Mouse (Mus musculus) kidney, embryonic 16.5 days (tissue): Measurements from ENCODE around the gene Lrrn2. TPM values are rescaled to one million over a fixed set of nuclear protein-coding genes. Genes with fewer than 3 reads are reported as not detected.
A peak's percentile ranks its signal among the peaks of the same experiment; 100 is the strongest.

Experiments
- ATAC-seq: fragments of 200-750 bp; cut with Nextera tagmentation; 2 replicates; pipeline ENCODE4 v1.8.0; 2017; ENCODE audit warnings: moderate TSS enrichment; ENCODE audit not compliant: low FRiP score, low TSS enrichment
- H3K27ac ChIP-seq: fragments of 300-500 bp; sonication (generic); 2 replicates; pipeline ENCODE4 v1.5.1; 2014; ENCODE audit warnings: low read length
- H3K27me3 ChIP-seq: fragments of 300-500 bp; sonication (generic); 2 replicates; pipeline ENCODE4 v1.6.1; 2014; ENCODE audit warnings: low read length, control low read depth, mixed read lengths; ENCODE audit not compliant: insufficient read depth
- H3K36me3 ChIP-seq: fragments of 300-500 bp; sonication (generic); 2 replicates; pipeline ENCODE4 v1.6.1; 2014; ENCODE audit warnings: low read length, control low read depth, mixed read lengths; ENCODE audit not compliant: insufficient read depth
- H3K4me1 ChIP-seq: fragments of 300-500 bp; sonication (generic); 2 replicates; pipeline ENCODE4 v1.6.1; 2014; ENCODE audit warnings: low read length, control low read depth, mixed read lengths; ENCODE audit not compliant: insufficient read depth
- H3K4me2 ChIP-seq: fragments of 300-500 bp; sonication (generic); replicated peaks from 2 replicates; pipeline ENCODE4 v1.6.1; 2014; ENCODE audit warnings: low read depth, low read length
- H3K4me3 ChIP-seq: fragments of 300-500 bp; sonication (generic); 2 replicates; pipeline ENCODE4 v1.5.1; 2014; ENCODE audit warnings: mild to moderate bottlenecking, low read length
- H3K9ac ChIP-seq: fragments of 300-500 bp; sonication (generic); replicated peaks from 2 replicates; pipeline ENCODE4 v1.6.1; 2014; ENCODE audit warnings: low read length
- H3K9me3 ChIP-seq: fragments of 300-500 bp; sonication (generic); 2 replicates; pipeline ENCODE4 v1.6.1; 2016; ENCODE audit warnings: low read length, control low read depth
- WGBS: fragments of 180-500 bp; shearing (Covaris S2); extraction: QIAGEN DNeasy Blood & Tissue Kit; methylation state at CpG from one replicate; pipeline ENCODE4 v1.1.7; 2014; 5-methylcytosine and 5-hydroxymethylcytosine counted together
- polyA plus RNA-seq: library from polyadenylated mRNA; unstranded; fragments of >200 nt; fragmentation: Nextera tagmentation; extraction: Ambion mirVana; gene quantifications from 2 replicates; pipeline ENCODE4 v1.2.1, GENCODE M21; 2015

Gene Lrrn2
- polyA plus RNA-seq, 1 experiment from 2014 or later: 5.2 TPM

- Histone ChIP-seq H3K4me3 (no peak overlapping the region), H3K27ac (no peak overlapping the region), H3K4me2 (peak overlapping the region; percentile 31; the same call in 1 of the 2 replicates), H3K4me1 (peaks cover 14% of the 10 kb centered on the region), H3K9me3 (no peaks in the 10 kb centered on the region), H3K36me3 (no peaks in the 10 kb centered on the region), H3K9ac (0 out of 2 replicates have a peak overlapping the region, but pooled peaks have one; percentile 6), H3K27me3 (no peaks in the 10 kb centered on the region)
- 0 out of 2 replicates have a peak, but pooled peaks have one; percentile 31 for ATAC-seq
- 11% methylated on average over 13 of the region's 13 CpGs for WGBS
These were observed 41.0 kb downstream of the Lrrn2 start for GRCm38 (mm10) chr1:132921071-132921470.

GRCm38 (mm10) chr1:132922257-132922656 lies 42.2 kb downstream of the Lrrn2 start:
- ATAC-seq: no peak
- Histone ChIP-seq H3K4me3 (no peak overlapping the region), H3K36me3 (no peaks in the 10 kb centered on the region), H3K27me3 (no peaks in the 10 kb centered on the region), H3K9ac (no peak overlapping the region), H3K4me1 (peaks cover 14% of the 10 kb centered on the region), H3K4me2 (no peak overlapping the region), H3K27ac (no peak overlapping the region), H3K9me3 (no peaks in the 10 kb centered on the region)
- 90% methylated on average over 9 of the region's 9 CpGs for WGBS

GRCm38 (mm10) chr1:132925270-132925669 lies 45.2 kb downstream of the Lrrn2 start:
- Histone ChIP-seq H3K27me3 (no peaks in the 10 kb centered on the region), H3K9ac (no peak overlapping the region), H3K4me1 (peaks cover 10% of the 10 kb centered on the region), H3K4me2 (no peak overlapping the region), H3K4me3 (no peak overlapping the region), H3K27ac (no peak overlapping the region), H3K36me3 (no peaks in the 10 kb centered on the region), H3K9me3 (no peaks in the 10 kb centered on the region)
- WGBS: 83% methylated on average over 7 of the region's 7 CpGs
- no peak for ATAC-seq

- 0 out of 2 replicates have a peak, but pooled peaks have one; percentile 39 for ATAC-seq
- no peaks in the 10 kb centered on the region for H3K27me3 ChIP-seq
- H3K27ac ChIP-seq: no peak overlapping the region
- H3K4me2 ChIP-seq: no peak overlapping the region
- no peaks in the 10 kb centered on the region for H3K36me3 ChIP-seq
- no peaks in the 10 kb centered on the region for H3K9me3 ChIP-seq
- 29% methylated on average over 19 of the region's 19 CpGs for WGBS
- no peak overlapping the region for H3K9ac ChIP-seq
- H3K4me1 ChIP-seq: 0 out of 2 replicates have a peak, but pooled peaks cover 3% of the 10 kb centered on the region
- H3K4me3 ChIP-seq: no peak overlapping the region
These were observed 48.2 kb downstream of the Lrrn2 start for GRCm38 (mm10) chr1:132928032-132928906.

- 0 out of 2 replicates have a peak, but pooled peaks have one; percentile 23 for ATAC-seq
These were observed 48.8 kb downstream of the Lrrn2 start for GRCm38 (mm10) chr1:132928907-132929250.

GRCm38 (mm10) chr1:132930291-132930690 lies 50.2 kb downstream of the Lrrn2 start:
- Histone ChIP-seq H3K4me3 (no peak overlapping the region), H3K4me2 (no peak overlapping the region), H3K4me1 (0 out of 2 replicates have a peak, but pooled peaks cover 3% of the 10 kb centered on the region), H3K36me3 (no peaks in the 10 kb centered on the region), H3K9ac (no peak overlapping the region), H3K27ac (no peak overlapping the region), H3K27me3 (no peaks in the 10 kb centered on the region), H3K9me3 (no peaks in the 10 kb centered on the region)
- 63% methylated on average over 4 of the region's 4 CpGs for WGBS
- ATAC-seq: no peak

More at GRCm38 (mm10) chr1:132928907-132929250, 48.8 kb downstream of the Lrrn2 start:
- Histone ChIP-seq H3K4me3 (no peak overlapping the region), H3K27ac (no peak overlapping the region), H3K36me3 (no peaks in the 10 kb centered on the region), H3K4me1 (0 out of 2 replicates have a peak, but pooled peaks cover 3% of the 10 kb centered on the region), H3K4me2 (no peak overlapping the region), H3K27me3 (no peaks in the 10 kb centered on the region), H3K9me3 (no peaks in the 10 kb centered on the region), H3K9ac (no peak overlapping the region)
- WGBS: 56% methylated on average over 3 of the region's 3 CpGs

- 75% methylated on average over 2 of the region's 2 CpGs for WGBS
- ATAC-seq: no peak
- no peak overlapping the region for H3K4me3 ChIP-seq
These were observed 52.3 kb downstream of the Lrrn2 start for GRCm38 (mm10) chr1:132932421-132932820.

GRCm38 (mm10) chr1:132934856-132935255 lies 54.8 kb downstream of the Lrrn2 start:
- ATAC-seq: peak; percentile 67; the same call in 1 of the 2 replicates
- no peaks in the 10 kb centered on the region for H3K9me3 ChIP-seq
- H3K36me3 ChIP-seq: no peaks in the 10 kb centered on the region
- no peak overlapping the region for H3K4me3 ChIP-seq
- WGBS: 30% methylated on average over 7 of the region's 7 CpGs
- no peaks in the 10 kb centered on the region for H3K4me1 ChIP-seq
- H3K9ac ChIP-seq: no peak overlapping the region
- no peak overlapping the region for H3K27ac ChIP-seq
- no peaks in the 10 kb centered on the region for H3K27me3 ChIP-seq
- H3K4me2 ChIP-seq: no peak overlapping the region

More at GRCm38 (mm10) chr1:132932421-132932820, 52.3 kb downstream of the Lrrn2 start:
- Histone ChIP-seq H3K27me3 (no peaks in the 10 kb centered on the region), H3K9ac (no peak overlapping the region), H3K36me3 (no peaks in the 10 kb centered on the region), H3K4me1 (0 out of 2 replicates have a peak, but pooled peaks cover 3% of the 10 kb centered on the region), H3K27ac (no peak overlapping the region), H3K9me3 (no peaks in the 10 kb centered on the region), H3K4me2 (no peak overlapping the region)

GRCm38 (mm10) chr1:132937296-132938030 lies 57.4 kb downstream of the Lrrn2 start:
- ATAC-seq: no peak
- Histone ChIP-seq H3K9me3 (no peaks in the 10 kb centered on the region), H3K4me2 (no peak overlapping the region), H3K36me3 (no peaks in the 10 kb centered on the region), H3K27ac (no peak overlapping the region), H3K27me3 (no peaks in the 10 kb centered on the region), H3K9ac (no peak overlapping the region), H3K4me1 (no peaks in the 10 kb centered on the region), H3K4me3 (no peak overlapping the region)
- WGBS: 80% methylated on average over 26 of the region's 26 CpGs
